Mouse (Mus musculus) 416B (cell line): Measurements from ENCODE around the gene Cdcp2.

ENCODE experiments used
- DNase-seq: peaks from one replicate; pipeline ENCODE4 v3.0.0; 2011; ENCODE audit warnings: low read depth

Cdcp2 gene

DNA sequence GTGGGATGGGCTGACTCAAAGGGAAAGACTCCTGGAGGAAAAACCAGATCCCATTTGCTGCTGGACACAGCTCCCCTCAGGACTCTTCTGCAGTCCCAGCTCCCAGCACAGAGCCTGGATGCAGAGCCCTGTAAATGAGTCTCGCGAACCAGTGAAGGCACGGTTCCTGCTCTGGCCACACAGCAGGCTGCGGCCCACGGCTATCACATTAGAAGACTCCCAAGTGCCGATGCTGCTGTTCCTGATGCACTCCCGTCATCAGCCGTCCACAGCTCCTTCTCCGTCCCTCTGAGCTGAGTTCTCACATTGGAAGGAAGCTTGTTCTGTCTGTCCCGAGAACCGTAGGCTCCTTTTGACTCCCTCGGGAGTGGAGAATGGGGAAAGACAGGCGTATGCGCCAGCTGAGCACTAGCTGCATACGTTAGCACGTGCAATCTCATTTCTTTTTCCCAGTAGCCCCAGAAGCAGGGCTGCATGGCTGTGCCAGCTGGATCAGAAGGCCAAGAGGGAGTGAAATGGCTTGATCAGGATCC lies at the start of gene Cdcp2:
TSS of gene Cdcp2 (plus strand) at position 51 of the 533 bp plus-strand sequence.
- DNase-seq, result no peak

DNA sequence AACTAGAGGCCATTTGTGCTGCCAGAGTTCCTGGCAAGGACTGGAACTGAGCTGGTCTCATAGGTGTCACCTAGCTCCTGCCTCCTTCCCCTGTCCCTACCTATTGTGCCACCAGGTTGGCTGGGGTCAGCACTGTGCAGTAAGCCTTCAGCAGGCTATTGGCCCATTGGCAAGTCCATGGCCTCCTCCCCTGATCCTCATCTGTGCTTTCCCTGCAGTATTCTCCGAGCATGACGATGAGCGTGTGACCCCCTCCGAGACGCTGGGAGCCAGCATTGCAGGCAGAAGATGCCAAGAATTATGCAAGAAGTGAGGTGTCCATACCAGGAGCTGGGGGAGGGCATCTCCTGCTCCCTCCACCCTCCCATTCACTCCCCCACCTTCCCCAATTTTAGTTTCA lies 48.9 kb upstream of the Cdcp2 start:
- no peak for DNase-seq

DNA sequence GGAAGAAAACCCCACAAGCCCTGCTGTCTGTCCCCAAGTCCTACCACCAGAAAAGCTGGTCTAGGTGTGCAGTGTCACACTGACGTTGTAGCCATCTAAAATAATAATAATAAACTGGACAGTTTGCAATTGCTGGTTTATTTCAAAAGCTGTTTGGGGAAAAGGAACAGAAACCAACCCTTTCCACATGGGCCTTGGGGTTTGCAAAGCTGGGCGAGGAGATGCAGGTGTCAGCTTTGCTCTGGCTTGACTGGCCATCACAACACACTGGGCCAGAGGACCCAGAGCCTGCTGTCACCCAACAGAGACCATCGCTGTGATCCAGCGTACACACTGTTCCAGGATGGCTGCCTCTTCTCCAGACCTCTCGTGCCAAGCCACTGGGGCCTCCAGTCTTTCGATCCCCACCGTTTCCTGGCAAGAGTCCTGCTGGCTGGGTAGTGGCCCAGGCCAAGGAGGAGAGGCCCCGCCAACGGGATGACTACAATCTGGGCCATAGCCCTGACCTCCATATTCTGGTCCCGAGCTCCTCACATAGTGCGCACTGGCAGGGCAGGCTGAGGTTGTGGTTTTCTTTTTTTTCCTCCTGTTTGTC lies 48.0 kb upstream of the Cdcp2 start:
- DNase-seq, result no peak

DNA sequence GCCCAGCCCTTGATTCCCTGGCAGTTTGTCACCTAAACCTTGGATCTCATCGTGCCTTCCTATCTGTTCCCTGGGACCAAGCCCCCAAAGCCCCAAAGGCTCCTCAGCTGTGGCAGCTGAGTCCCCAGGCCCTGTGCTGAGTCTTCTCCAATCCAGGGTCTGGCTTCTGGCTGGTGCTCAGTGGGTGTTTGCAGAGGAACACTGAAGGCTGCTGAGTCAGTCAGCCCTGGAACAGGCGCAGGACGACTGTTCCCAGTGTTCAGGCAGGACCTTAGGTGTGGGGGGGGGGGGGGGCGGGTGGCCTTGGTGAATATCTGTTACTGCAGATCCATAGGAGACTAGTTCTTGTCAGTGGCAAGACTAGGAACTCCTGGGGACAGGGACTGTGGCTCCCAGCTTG lies 44.8 kb upstream of the Cdcp2 start:
- no peak for DNase-seq

DNA sequence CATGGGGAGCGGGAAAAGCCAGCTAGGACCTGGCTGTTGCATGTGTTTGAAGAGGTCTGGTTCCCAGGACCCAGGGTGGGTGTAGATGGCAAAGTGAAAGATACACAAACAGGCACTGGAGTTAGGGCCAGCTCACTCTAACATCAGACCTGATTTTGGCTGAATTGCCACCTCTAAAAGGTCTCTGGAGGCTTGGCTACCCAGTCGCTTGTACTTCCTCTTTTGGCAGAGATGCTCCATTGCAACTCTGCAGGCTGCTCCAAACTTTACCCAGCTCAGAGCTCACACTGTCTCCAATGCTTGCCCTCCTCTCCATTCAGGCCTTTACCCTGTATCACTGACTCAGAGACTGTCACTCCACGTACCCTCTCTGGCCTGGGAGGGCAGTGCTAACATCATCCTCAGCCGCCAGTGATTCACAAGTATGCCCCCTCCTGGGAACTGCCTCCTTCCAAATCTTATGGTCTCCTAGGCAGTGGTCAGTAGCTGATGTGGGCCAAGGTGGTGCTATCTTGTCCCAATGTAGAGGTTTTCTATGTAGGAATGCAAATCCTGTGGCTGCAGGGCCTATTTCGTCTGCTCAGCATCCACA lies 43.6 kb upstream of the Cdcp2 start:
- peak; percentile 9 for DNase-seq

DNA sequence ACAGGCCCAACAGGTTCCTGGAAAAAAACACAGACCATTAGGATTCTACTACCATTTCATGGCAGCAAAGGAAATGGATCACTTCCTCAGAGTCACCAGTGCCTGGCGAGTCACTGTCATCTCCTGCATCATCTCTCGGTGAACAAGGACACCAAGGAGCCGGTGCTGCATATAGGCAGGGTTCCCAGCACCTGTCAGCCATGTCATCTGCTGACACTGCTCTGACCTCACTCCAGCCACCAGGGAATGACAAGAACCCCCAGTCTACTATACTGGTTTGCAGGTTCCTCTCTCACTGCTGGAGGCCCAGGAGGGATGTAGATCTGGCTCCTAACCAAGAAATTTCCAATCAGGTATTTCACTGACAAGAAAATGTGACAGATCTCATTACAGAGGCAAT lies 40.6 kb upstream of the Cdcp2 start:
- DNase-seq, result no peak

DNA sequence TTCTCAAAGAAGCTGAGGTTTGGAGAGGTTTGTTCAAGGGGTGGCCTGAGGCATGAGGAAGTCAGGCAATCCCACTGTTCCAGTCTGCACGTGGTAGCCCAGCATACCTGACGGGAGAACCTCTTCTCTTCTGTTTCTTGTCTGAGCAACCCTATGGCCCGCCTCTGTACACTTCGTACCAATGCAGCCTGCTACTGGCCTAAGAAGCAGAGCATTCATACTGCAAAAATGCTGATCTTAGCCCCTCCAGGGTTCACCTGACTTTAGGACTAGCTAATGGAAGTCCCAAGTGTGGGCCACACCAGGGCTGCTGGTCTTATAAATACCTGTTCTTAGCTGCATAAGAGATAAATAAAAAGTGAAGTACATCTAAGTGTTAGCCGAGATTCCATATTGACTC lies 38.3 kb upstream of the Cdcp2 start:
- DNase-seq, result no peak

DNA sequence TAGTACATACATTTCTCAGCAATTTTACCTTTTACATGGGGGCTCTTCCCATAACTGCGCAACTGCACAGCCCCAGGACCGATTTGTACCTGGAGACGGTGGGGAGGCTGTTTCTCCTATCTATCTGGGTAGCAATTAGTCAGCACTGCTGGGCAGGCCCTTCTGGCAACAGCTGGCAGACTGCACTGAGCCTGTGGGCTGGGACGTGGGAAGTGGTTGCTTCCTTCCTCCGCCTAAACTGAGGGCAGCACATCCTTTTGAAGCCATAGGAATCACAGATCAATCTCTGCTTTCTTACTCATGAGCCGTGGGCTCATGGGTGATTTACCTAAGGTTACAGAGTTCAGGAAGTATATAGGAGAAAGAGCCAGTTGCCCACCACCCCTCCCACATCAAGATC lies 37.9 kb upstream of the Cdcp2 start:
- DNase-seq, result peak; percentile 84

DNA sequence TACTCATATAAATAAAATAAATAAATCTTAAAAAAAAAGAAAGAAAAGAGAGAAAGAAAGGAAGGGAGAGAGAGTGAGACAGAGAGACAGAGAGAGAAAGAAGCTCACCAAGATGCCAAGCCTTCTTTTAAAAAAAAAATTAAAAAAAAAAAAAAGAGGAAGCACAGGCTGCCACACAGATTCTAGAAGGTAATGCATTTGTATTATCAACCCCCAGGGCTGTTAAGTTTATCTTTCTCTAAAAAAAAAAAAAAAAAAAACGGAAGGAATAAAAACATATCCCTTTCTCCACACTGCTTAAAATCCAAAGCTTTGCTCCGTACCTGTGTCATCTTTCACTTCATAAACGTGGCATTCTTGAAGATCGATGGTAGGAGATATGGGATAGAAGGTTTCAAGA lies 35.1 kb upstream of the Cdcp2 start:
- DNase-seq, result no peak

DNA sequence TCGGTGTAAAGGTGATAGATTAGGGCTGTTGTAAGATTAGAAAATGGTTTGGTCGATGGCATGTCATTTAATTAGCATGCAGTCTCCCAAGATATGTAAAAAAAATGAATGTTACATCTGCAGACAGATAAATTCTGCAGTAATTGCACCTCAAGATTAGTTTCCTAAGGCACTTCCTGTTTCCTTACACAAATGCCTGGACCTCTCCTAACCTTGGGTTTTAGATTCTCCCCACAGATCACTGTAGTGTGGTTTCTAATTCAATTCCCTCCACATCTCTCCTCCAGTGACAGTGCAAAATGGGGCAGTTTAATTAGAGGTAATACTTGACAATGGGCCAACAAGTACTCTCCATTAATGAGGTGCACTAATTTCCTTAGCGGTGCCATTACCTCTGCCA lies 33.5 kb upstream of the Cdcp2 start:
- no peak for DNase-seq

DNA sequence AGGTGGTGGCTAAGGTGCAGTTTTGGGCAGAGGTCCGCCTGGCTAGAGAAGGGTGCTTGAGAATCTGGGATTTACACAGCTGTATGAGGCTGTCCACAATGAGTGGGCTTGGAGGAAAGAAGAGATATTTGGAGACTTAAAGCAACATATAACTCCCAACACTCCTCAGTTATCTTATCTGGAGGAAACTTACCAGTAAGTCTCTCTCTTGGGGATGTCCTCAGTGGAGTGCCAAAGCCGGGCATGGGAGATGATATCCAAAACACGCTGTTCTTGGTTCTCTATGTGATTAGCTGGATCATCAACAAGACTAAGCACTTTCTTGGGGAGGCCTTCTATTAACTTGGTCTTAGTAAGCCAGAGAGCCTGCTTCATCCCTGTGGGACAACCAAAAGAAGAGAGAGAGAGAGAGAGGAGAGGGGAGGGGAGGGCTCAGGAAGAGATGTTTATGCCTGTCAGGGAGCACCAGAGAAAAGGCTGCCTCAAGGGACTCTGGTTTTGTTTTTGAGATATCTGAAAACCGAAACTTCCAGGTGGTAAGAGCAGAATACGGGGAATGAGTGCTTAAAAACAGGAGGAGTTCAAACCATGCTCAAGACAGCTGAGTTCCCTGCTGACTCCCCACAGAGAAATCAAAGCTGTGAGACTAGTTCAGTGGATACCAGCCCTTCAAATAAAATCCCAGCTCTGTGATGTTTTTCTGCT lies 32.1 kb upstream of the Cdcp2 start:
- DNase-seq, result no peak

DNA sequence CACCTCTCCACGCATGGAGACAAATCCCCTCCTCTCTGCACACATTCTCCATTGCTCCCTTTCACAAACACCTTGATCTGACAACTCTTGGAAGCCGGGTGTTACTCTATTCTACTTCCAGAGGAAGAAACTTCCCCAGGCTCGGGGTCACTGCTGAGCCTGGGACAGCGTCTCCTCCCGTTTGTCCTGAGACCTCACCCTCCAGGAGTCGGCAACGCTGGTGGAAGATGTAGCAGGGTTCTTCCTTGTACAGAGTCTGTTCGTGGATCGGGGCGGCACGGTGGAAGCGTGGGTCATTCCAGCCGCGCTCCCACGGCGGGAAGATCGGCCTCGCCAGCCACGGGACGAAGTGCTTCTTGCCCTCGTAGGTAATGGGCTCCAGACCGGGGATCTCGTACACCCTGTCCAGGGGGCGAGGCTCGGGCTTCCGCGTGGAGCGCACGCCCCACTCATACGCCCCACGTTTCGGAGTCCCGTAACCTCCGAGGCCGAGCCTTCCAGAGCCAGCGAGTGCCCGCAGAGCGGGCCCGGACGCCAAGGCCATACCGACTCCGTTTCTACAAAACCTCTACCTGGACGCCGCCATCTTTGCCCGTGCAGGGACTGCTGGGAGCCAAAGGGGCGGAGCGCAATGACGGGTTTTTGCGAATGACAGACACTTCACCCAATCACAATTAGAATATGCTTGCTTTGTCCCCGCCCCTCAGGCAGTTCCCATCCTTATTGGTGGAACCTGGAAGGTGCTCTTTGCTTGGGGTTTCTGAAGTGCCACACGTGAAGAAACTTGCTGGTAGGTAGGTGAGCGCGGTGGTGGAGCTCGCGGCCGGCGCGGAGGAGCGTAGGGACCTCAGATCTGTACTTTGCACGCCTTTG lies 30.2 kb upstream of the Cdcp2 start, which contains the start of the genes Mrpl37 and Cyb5rl:
TSS of gene Mrpl37 (minus strand) at position 617 of the 873 bp plus-strand sequence.
TSS of gene Cyb5rl (plus strand) at position 737 of the 873 bp plus-strand sequence.
- DNase-seq, result peak; percentile 97

DNA sequence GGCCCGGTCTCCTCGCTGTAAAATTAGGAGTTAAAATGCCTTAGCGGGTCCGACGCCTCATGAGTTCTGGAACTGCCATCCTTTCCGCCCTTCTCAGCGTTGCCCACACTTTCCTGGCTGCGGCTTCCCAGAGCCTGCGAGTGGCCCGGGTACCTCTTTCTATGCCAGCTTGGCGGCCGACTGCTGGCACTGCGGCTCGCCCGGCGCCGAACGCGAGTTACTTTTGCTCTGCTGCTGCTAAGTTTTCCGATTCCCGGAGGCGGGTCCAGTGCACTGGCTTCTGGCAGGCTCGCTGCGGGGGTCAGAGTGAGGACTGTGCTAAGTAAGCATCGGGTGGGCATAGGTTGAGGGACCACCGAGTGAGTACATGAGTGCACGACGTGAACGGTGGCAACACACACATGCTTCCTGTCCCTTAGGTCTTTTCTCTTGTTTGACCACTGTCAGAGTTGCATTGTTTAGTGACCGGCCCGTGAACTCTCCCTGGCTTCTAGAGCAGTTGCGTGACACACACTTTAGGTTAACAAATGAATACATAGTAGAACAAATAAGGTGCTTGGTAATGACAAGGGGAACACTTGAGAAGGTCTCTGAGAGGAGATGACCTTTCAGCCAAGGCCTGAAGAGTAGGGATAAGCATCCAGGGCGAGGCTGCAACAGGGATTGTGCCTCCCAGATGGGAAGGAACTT lies 29.4 kb upstream of the Cdcp2 start:
- no peak for DNase-seq

DNA sequence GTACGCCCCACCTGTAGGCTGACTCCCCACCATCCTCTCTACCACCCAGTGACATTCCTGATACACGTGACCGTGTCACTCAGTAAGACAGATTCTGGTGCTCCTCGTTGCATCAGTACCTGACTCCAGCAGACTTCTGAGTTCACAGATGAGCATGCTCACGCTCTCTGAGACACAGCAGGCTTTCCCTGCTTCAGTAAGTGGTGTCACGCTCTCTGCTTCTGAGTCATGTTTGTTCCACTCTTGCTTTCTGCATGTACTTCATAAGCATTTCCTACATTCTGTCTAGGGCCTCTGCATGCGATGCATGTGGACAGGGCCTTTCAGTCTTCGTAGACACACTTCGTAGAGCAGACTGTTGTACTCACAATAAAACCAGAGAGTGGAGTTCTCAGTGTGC lies 24.3 kb upstream of the Cdcp2 start:
- no peak for DNase-seq

DNA sequence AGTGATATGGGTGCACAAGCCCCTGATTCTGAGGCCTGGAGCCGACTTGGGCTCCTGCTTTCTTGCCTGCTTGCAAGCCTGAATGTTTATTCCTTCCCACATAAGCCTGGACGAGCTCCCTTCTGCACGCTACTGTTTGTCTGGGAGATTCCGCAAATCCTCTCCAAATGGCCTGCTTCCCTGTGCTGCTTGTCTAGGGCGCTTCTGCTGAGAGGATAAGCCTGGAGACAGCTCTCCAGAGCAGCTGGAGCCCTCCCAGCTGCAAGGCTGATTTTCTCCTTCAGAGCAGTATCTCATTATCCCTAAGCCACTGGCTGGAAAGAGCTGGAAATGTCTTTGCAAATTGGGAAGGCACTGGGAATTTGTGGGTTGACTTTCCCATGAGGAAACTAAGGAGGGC lies 21.2 kb upstream of the Cdcp2 start:
- DNase-seq, result no peak

DNA sequence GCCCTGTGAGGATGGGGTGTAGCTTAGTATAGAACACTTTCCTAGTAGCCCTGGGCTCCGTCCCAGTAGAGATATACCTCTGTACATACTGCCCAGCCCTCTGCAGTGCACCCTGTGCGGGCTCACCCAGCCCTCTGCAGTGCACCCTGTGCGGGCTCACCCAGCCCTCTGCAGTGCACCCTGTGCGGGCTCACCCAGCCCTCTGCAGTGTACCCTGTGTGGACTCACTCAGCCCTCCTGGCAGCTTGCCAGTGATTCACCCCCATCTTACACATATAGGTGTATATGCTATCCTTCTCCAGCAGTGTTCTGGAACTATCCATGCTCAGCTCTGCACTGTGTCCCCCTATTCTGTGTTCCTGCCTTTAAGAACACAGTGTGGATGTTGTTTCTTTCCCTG lies 17.8 kb upstream of the Cdcp2 start:
- DNase-seq, result no peak

DNA sequence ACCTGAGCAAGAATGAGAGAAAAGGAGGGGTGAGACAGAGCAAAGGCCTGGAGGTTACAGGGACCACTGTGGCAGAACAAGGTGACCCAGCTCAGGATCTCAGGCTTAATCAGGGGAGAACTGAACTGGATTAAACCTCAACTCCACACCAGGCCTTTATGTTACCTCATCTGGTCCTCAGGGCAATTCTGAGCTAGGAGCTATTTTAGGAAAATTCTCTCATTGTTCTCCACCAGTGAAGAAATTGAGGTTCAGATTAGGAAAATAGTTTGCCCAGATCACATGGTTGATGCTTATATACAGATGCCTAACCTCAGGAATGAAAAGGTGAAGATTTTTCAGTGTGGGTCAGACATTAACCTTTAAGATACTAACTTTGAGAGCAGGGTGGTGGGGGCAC lies 17.0 kb upstream of the Cdcp2 start:
- DNase-seq, result no peak

DNA sequence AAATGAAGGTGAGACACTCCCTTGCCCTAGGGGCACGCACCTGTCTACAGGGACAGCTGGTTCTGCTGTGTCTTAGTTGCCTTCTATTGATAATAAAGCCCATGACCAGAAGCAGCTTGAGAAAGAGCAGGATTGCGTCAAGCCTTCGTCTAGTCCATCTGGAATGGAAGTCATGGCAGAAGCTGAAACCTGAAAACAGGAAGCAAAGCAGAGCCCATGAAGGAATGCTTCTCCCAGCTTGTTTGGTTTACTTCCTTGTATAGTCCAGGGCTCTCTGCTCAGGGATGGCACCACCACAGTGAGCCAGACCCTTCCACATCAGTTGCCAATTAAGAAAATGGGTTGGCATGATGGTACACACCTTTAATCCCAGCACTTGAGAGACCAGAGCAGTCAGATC lies 14.5 kb upstream of the Cdcp2 start:
- DNase-seq, result no peak

DNA sequence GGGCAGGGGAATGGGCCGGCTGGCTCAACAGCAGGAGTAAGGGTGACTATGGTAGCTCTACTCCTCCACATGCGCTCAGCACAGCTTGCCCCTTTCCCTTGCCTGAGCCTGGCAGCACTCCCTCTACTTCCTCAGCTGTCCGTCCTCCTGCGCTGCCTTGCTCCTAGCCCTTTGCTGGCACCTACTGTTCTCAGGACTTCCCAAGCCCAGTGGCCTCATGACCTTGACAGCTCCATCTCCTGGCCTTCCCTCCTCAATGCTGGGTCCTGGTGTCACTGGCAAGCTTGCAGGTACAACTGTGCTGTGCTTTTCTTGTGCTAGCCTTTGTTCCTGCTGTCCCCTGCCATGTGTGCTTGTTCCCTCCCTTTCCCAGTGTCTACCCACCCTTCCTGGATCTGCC lies 13.6 kb upstream of the Cdcp2 start:
- no peak for DNase-seq

DNA sequence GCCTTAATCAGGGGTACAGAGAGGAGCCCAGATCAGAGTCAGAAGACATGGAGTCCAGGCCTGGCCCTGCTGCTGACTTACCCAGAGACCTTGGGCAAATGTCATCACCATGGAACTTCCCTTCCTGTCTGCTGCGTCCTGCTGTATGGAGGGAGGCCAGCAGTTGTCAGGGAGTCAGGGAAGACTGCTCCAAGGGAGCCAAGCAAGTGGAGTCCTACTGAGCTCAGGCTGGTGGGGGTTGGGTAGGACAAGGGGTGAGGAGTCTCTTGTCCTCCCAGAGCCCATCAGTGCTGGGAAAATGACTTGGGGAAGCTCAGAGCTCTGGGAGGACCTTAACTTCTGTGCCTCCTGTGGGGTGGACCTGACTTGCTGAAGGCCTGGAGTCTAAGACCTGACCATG lies 12.3 kb upstream of the Cdcp2 start:
- DNase-seq, result no peak

DNA sequence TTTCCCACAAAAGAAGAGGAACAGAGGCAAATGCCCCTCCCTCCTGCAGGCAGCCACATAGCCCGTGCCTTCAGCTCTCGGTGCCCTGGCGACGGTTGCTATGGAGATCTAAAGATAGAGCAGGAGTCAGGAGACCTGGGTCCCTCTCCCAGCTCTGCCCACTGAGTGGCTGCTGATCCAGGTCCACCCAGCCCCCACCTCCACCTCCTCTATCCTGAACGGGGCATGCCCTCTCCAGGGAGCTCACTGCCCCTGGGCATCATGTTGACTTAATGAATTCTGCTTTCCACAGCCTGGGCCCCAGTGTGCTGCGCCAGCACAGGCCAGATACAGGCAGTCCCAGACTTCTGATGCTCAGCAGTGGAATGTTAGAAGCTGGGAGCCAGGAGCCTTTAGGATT lies 11.8 kb upstream of the Cdcp2 start:
- no peak for DNase-seq

DNA sequence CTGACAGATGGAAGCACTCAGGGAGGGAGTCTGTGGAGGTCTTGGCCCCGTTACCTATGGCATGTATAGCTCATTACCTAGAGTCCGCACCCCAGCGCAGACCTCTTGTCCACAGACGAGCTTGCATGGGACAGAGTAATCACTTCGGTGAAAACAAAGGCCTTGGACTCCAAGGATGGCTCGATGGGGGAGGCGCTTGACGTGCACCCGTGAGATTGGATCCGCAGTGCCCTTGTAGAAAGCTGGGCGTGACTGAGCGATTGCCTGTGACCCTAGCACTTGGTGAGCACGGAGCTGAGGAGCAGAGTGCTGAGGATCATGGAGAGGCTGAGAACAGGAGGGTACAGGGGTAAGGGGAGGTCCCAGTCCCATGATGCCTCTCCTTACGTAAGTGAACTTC lies 5.0 kb upstream of the Cdcp2 start:
- no peak for DNase-seq
